Mouse (Mus musculus) liver, embryonic 12.5 days (tissue): Measurements from ENCODE around the gene Sephs1. TPM values are rescaled to one million over a fixed set of nuclear protein-coding genes. Genes with fewer than 3 reads are reported as not detected.

ENCODE experiments used
- ATAC-seq: fragments of 200-750 bp; cut with Nextera tagmentation; 2 replicates; pipeline ENCODE4 v1.8.0; 2017; ENCODE audit warnings: moderate number of reproducible peaks, mild to moderate bottlenecking, moderate library complexity
- H3K27ac ChIP-seq: fragments of 300-500 bp; sonication (generic); 2 replicates; pipeline ENCODE4 v1.5.1; 2016; ENCODE audit warnings: mild to moderate bottlenecking
- H3K27me3 ChIP-seq: fragments of 300-500 bp; sonication (generic); replicated peaks from 2 replicates; pipeline ENCODE4 v1.6.1; 2016; ENCODE audit warnings: mild to moderate bottlenecking, moderate library complexity
- H3K36me3 ChIP-seq: fragments of 300-500 bp; sonication (generic); 2 replicates; pipeline ENCODE4 v1.6.1; 2016; ENCODE audit warnings: mild to moderate bottlenecking, moderate library complexity
- H3K4me1 ChIP-seq: fragments of 300-500 bp; sonication (generic); 2 replicates; pipeline ENCODE4 v1.6.1; 2016
- H3K4me2 ChIP-seq: fragments of 300-500 bp; sonication (generic); 2 replicates; pipeline ENCODE4 v1.6.1; 2016; ENCODE audit warnings: mild to moderate bottlenecking, moderate library complexity
- H3K4me3 ChIP-seq: fragments of 300-500 bp; sonication (generic); 2 replicates; pipeline ENCODE4 v1.5.1; 2016; ENCODE audit warnings: mild to moderate bottlenecking, moderate library complexity
- H3K9ac ChIP-seq: fragments of 300-500 bp; sonication (generic); 2 replicates; pipeline ENCODE4 v1.6.1; 2016; ENCODE audit warnings: mild to moderate bottlenecking, moderate library complexity
- H3K9me3 ChIP-seq: fragments of 300-500 bp; sonication (generic); replicated peaks from 2 replicates; pipeline ENCODE4 v1.6.1; 2016; ENCODE audit warnings: mild to moderate bottlenecking, moderate library complexity
- WGBS: fragments of 180-500 bp; shearing (Covaris S2); methylation state at CpG from one replicate; pipeline ENCODE4 v1.1.7; 2016; ENCODE audit not compliant: insufficient replicate concordance; 5-methylcytosine and 5-hydroxymethylcytosine counted together
- polyA plus RNA-seq: library from polyadenylated mRNA; unstranded; fragments of >200 nt; fragmentation: Nextera tagmentation; extraction: Ambion mirVana; gene quantifications from 2 replicates; pipeline ENCODE4 v1.2.1, GENCODE M21; 2016

Sephs1 gene
- polyA plus RNA-seq = 47.6 and 49.2 TPM in 2 replicates

GRCm38 (mm10) chr2:4881350-4882248 is at the start of gene Sephs1:
Gene Sephs1, plus strand, starts transcription at chr2:4881564.
- peak within 1 kb of the TSS; percentile 98 for H3K4me3 ChIP-seq
- WGBS = under 1% methylated on average over 88 of the region's 115 CpGs
- H3K4me2 ChIP-seq = peak within 1 kb of the TSS; percentile 91
- peaks cover 32% of the 10 kb centered on the region for H3K27me3 ChIP-seq
- H3K9me3 ChIP-seq = no peaks in the 10 kb centered on the region
- ATAC-seq = peak; percentile 79
- H3K36me3 ChIP-seq = peaks cover 26% of the 10 kb centered on the region
- peak within 1 kb of the TSS; percentile 94 for H3K27ac ChIP-seq
- peak within 1 kb of the TSS; percentile 97 for H3K9ac ChIP-seq
- peaks cover 25% of the 10 kb centered on the region for H3K4me1 ChIP-seq

GRCm38 (mm10) chr2:4832166-4832565 is 49.2 kb upstream of the Sephs1 start:
- no peaks in the 10 kb centered on the region for H3K9me3 ChIP-seq
- H3K27ac ChIP-seq = no peak overlapping the region
- no peaks in the 10 kb centered on the region for H3K36me3 ChIP-seq
- H3K4me2 ChIP-seq = no peak overlapping the region
- H3K9ac ChIP-seq = no peak overlapping the region
- no peak for ATAC-seq
- 62% methylated on average over 4 of the region's 4 CpGs for WGBS
- peaks cover 21% of the 10 kb centered on the region for H3K4me1 ChIP-seq
- H3K4me3 ChIP-seq = no peak overlapping the region
- no peaks in the 10 kb centered on the region; the same call in 1 of the 2 replicates for H3K27me3 ChIP-seq

GRCm38 (mm10) chr2:4849449-4849848 is 31.9 kb upstream of the Sephs1 start:
- Histone ChIP-seq H3K4me1 (no peaks in the 10 kb centered on the region), H3K9me3 (no peaks in the 10 kb centered on the region), H3K9ac (no peak overlapping the region), H3K4me2 (no peak overlapping the region), H3K27ac (no peak overlapping the region), H3K36me3 (no peaks in the 10 kb centered on the region), H3K27me3 (no peaks in the 10 kb centered on the region), H3K4me3 (no peak overlapping the region)
- WGBS = 68% methylated on average over 2 of the region's 2 CpGs
- no peak for ATAC-seq

GRCm38 (mm10) chr2:4857186-4857585 is 24.2 kb upstream of the Sephs1 start:
- no peak overlapping the region for H3K4me2 ChIP-seq
- WGBS = 50% methylated on average over 5 of the region's 5 CpGs

GRCm38 (mm10) chr2:4858161-4858560 is 23.2 kb upstream of the Sephs1 start:
- no peaks in the 10 kb centered on the region for H3K9me3 ChIP-seq
- no peak overlapping the region for H3K27ac ChIP-seq
- no peak overlapping the region for H3K4me3 ChIP-seq
- 67% methylated on average over 10 of the region's 10 CpGs for WGBS
- no peaks in the 10 kb centered on the region for H3K27me3 ChIP-seq
- no peak for ATAC-seq
- no peaks in the 10 kb centered on the region for H3K36me3 ChIP-seq
- H3K4me1 ChIP-seq = no peaks in the 10 kb centered on the region
- H3K4me2 ChIP-seq = no peak overlapping the region
- H3K9ac ChIP-seq = no peak overlapping the region

More at GRCm38 (mm10) chr2:4857186-4857585, 24.2 kb upstream of the Sephs1 start:
- no peaks in the 10 kb centered on the region for H3K27me3 ChIP-seq
- ATAC-seq = no peak
- H3K9me3 ChIP-seq = no peaks in the 10 kb centered on the region
- H3K4me1 ChIP-seq = no peaks in the 10 kb centered on the region
- H3K27ac ChIP-seq = no peak overlapping the region
- no peak overlapping the region for H3K9ac ChIP-seq
- H3K36me3 ChIP-seq = no peaks in the 10 kb centered on the region
- H3K4me3 ChIP-seq = no peak overlapping the region

- Histone ChIP-seq H3K4me2 (no peak overlapping the region), H3K4me3 (no peak overlapping the region), H3K27ac (no peak overlapping the region), H3K4me1 (no peaks in the 10 kb centered on the region), H3K9me3 (no peaks in the 10 kb centered on the region), H3K9ac (no peak overlapping the region), H3K36me3 (no peaks in the 10 kb centered on the region), H3K27me3 (no peaks in the 10 kb centered on the region)
- ATAC-seq = peak; percentile 40; the same call in 1 of the 2 replicates
- 40% methylated on average over 7 of the region's 7 CpGs for WGBS
Observed at GRCm38 (mm10) chr2:4864008-4864816, 17.2 kb upstream of the Sephs1 start.

GRCm38 (mm10) chr2:4864817-4865296 is 16.5 kb upstream of the Sephs1 start:
- 38% methylated on average over 9 of the region's 9 CpGs for WGBS
- Histone ChIP-seq H3K9ac (no peak overlapping the region), H3K36me3 (no peaks in the 10 kb centered on the region), H3K4me2 (no peak overlapping the region), H3K4me1 (no peaks in the 10 kb centered on the region), H3K27ac (no peak overlapping the region), H3K9me3 (no peaks in the 10 kb centered on the region), H3K4me3 (no peak overlapping the region), H3K27me3 (no peaks in the 10 kb centered on the region)
- no peak for ATAC-seq

GRCm38 (mm10) chr2:4868028-4868725 is 13.2 kb upstream of the Sephs1 start:
- Histone ChIP-seq H3K4me2 (no peak overlapping the region), H3K9me3 (no peaks in the 10 kb centered on the region), H3K36me3 (no peaks in the 10 kb centered on the region), H3K4me1 (no peaks in the 10 kb centered on the region), H3K27me3 (no peaks in the 10 kb centered on the region), H3K9ac (no peak overlapping the region), H3K4me3 (no peak overlapping the region), H3K27ac (no peak overlapping the region)
- ATAC-seq = no peak
- 58% methylated on average over 12 of the region's 12 CpGs for WGBS

GRCm38 (mm10) chr2:4872740-4873139 is 8.6 kb upstream of the Sephs1 start:
- H3K4me3 ChIP-seq = no peak overlapping the region
- no peak for ATAC-seq

GRCm38 (mm10) chr2:4873331-4873730 is 8.0 kb upstream of the Sephs1 start:
- Histone ChIP-seq H3K4me1 (no peaks in the 10 kb centered on the region), H3K27me3 (peaks cover 18% of the 10 kb centered on the region; the same call in 1 of the 2 replicates), H3K4me2 (no peak overlapping the region), H3K9me3 (no peaks in the 10 kb centered on the region), H3K9ac (no peak overlapping the region), H3K4me3 (no peak overlapping the region), H3K36me3 (no peaks in the 10 kb centered on the region), H3K27ac (no peak overlapping the region)
- ATAC-seq = no peak
- WGBS = 53% methylated on average over 6 of the region's 6 CpGs

More at GRCm38 (mm10) chr2:4872740-4873139, 8.6 kb upstream of the Sephs1 start:
- 35% methylated on average over 9 of the region's 9 CpGs for WGBS
- Histone ChIP-seq H3K27ac (no peak overlapping the region), H3K27me3 (peaks cover 12% of the 10 kb centered on the region; the same call in 1 of the 2 replicates), H3K9me3 (no peaks in the 10 kb centered on the region), H3K4me1 (no peaks in the 10 kb centered on the region), H3K9ac (no peak overlapping the region), H3K36me3 (no peaks in the 10 kb centered on the region), H3K4me2 (no peak overlapping the region)

- Histone ChIP-seq H3K36me3 (no peaks in the 10 kb centered on the region), H3K4me1 (no peaks in the 10 kb centered on the region), H3K9ac (no peak overlapping the region), H3K4me2 (no peak overlapping the region), H3K27me3 (peaks cover 29% of the 10 kb centered on the region), H3K4me3 (no peak overlapping the region), H3K9me3 (no peaks in the 10 kb centered on the region), H3K27ac (no peak overlapping the region)
- no peak for ATAC-seq
- WGBS = 33% methylated on average over 1 of the region's 1 CpGs
Observed at GRCm38 (mm10) chr2:4875090-4875489, 6.3 kb upstream of the Sephs1 start.
